Mouse (Mus musculus): ENCODE results near the gene Glo1.

GRCm38 (mm10) chr17:30607330-30607729 is 19.3 kb downstream of the Glo1 start:
- no peak for TF ChIP-seq CTCF (IDR thresholded peaks at IDR 0.05)
- TF ChIP-seq EP300 (IDR thresholded peaks at IDR 0.05): no peak
